Mouse (Mus musculus): Measurements from ENCODE around the gene Vmn1r118. TPM values are rescaled to one million over a fixed set of nuclear protein-coding genes. Genes with fewer than 3 reads are reported as not detected.

Vmn1r118 gene
- not detected in 2 replicates for polyA plus RNA-seq (2012; rRNA removed)

GRCm38 (mm10) chr7:20912247-20912646 is at the start of gene Vmn1r118:
TSS of gene Vmn1r118 (minus strand) at chr7:20912347.

GRCm38 (mm10) chr7:20884021-20884420 is 28.1 kb downstream of the Vmn1r118 start, which contains the start of gene Vmn1r117:
TSS of gene Vmn1r117 (minus strand) at chr7:20884121.

GRCm38 (mm10) chr7:20871956-20872355 is 40.2 kb downstream of the Vmn1r118 start, which contains the start of gene Vmn1r116:
TSS of gene Vmn1r116 (plus strand) at chr7:20872256.

Other genes with a start within 250 kb of the Vmn1r118 start
- gene Vmn1r107, start 243.4 kb downstream of the Vmn1r118 start, polyA plus RNA-seq (2012; rRNA removed): not detected in 2 replicates
- gene Vmn1r111, start 209.1 kb downstream of the Vmn1r118 start, polyA plus RNA-seq (2012; rRNA removed): not detected in 2 replicates
- not detected in 2 replicates for gene Gm10668, start 181.7 kb downstream of the Vmn1r118 start, polyA plus RNA-seq (2012; rRNA removed)
- gene Vmn1r112, start 141.2 kb downstream of the Vmn1r118 start, polyA plus RNA-seq (2012; rRNA removed): not detected in 2 replicates
- gene Vmn1r113, start 125.1 kb downstream of the Vmn1r118 start, polyA plus RNA-seq (2012; rRNA removed): not detected in 2 replicates
- not detected in 2 replicates for gene Vmn1r114, start 100.2 kb downstream of the Vmn1r118 start, polyA plus RNA-seq (2012; rRNA removed)
- not detected in 2 replicates for gene Vmn1r115, start 67.4 kb downstream of the Vmn1r118 start, polyA plus RNA-seq (2012; rRNA removed)
- not detected in 2 replicates for gene Vmn1r116, start 40.1 kb downstream of the Vmn1r118 start, polyA plus RNA-seq (2012; rRNA removed)
- gene Vmn1r117, start 28.2 kb downstream of the Vmn1r118 start, polyA plus RNA-seq (2012; rRNA removed): not detected in 2 replicates
- not detected in 2 replicates for gene Vmn1r119, start 100.1 kb upstream of the Vmn1r118 start, polyA plus RNA-seq (2012; rRNA removed)
- not detected in 2 replicates for gene Vmn1r120, start 141.4 kb upstream of the Vmn1r118 start, polyA plus RNA-seq (2012; rRNA removed)
- not detected in 2 replicates for gene Vmn1r121, start 186.2 kb upstream of the Vmn1r118 start, polyA plus RNA-seq (2012; rRNA removed)
- not detected in 2 replicates for gene Vmn1r122, start 221.8 kb upstream of the Vmn1r118 start, polyA plus RNA-seq (2012; rRNA removed)
- not detected in 2 replicates for gene Vmn1r123, start 249.8 kb upstream of the Vmn1r118 start, polyA plus RNA-seq (2012; rRNA removed)

Data from central nervous system, embryonic 11.5 days (tissue).